ENCODE assay signal across 19 mouse cellular contexts in the genomic region with DNA sequence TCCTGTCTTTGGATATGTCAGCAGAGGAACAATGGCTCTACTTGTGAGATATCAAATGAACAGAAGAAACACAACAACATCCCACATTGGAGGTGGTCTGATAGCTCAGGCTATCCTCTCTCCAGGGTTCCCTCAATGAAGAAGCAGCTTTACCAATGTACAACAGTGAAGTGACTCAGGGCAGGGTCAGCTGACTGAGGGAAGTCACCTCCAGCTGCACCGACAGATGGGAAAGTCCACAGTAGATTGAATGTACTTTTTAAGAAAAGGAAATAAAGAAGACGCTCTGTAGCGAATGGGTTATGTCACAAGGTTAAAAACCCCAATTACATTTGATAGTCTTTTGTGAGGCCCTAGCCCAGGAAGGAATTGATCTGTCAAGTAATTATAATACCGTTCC.
DNase-seq lines count a peak whose midpoint lies in the region; ATAC-seq and TF ChIP-seq lines count a peak whose summit lies in the region.
"Had no signal": no experiment of that assay in that cellular context is flagged by ENCODE, and none has a peak within 500 bp of the region (broad histone marks: within the 10 kb centered on the region; RNA-seq: fewer than 3 reads in every experiment).

No protein-coding gene starts in this region.

- no peaks in the 10 kb centered on the region for H3K36me3 ChIP-seq in splenic B cell, adult 2 months (ENCODE audit: control insufficient read depth, insufficient read depth, low read length, poor library complexity, severe bottlenecking)
- no peaks in the 10 kb centered on the region for H3K36me3 ChIP-seq in hindbrain, postnatal 0 days (ENCODE audit: insufficient read depth, low read length)
- H3K36me3 ChIP-seq: embryonic facial prominence, embryonic 10.5 days; heart, embryonic 13.5 days; hindbrain, embryonic 15.5 days; intestine, embryonic 15.5 days had no signal

- no peak overlapping the region for H3K9ac ChIP-seq in hindbrain, postnatal 0 days (replicated peaks; ENCODE audit: low read length)
- H3K9ac ChIP-seq: heart, embryonic 13.5 days; hindbrain, embryonic 15.5 days; intestine, embryonic 15.5 days had no signal

- ATAC-seq in activated CD4-positive, CD25-positive, alpha-beta regulatory T cell, adult 4 months = peak; percentile 81
- no peak for ATAC-seq in hindbrain, postnatal 0 days
- ATAC-seq: forebrain, embryonic 14.5 days; intestine, embryonic 15.5 days had no signal

- DNase-seq in A20 (ENCODE audit: low read depth, low spot score) = peak; percentile 33
- peak; percentile 67 for DNase-seq in CD4-positive, CD25-positive, alpha-beta regulatory T cell, adult 2 months (ENCODE audit: low read depth, low spot score)
- peak; percentile 44 for DNase-seq in splenic B cell, adult 2 months (ENCODE audit: low read depth, low spot score)
- DNase-seq in lung, adult 18-20 months = no peak
- DNase-seq in thymus, postnatal 10 days (ENCODE audit: low spot score in 2 of 2) = no peak
- DNase-seq in hindbrain, postnatal 0 days (ENCODE audit: low spot score) = no peak
- DNase-seq: adrenal gland, adult 2 months; adrenal gland, postnatal 25 days; cerebellum, adult 2 months; cerebellum, postnatal 10 days; gastrocnemius, adult 2 months; gastrocnemius, postnatal 25 days; heart, postnatal 36 days had no signal

- no peaks in the 10 kb centered on the region for H3K9me3 ChIP-seq in hindbrain, postnatal 0 days (ENCODE audit: low read length)
- H3K9me3 ChIP-seq: embryonic facial prominence, embryonic 10.5 days; heart, embryonic 13.5 days; hindbrain, embryonic 15.5 days; intestine, embryonic 15.5 days had no signal

- no peaks in the 10 kb centered on the region for H3K4me1 ChIP-seq in hindbrain, postnatal 0 days (ENCODE audit: insufficient read depth, low read length)
- H3K4me1 ChIP-seq: embryonic facial prominence, embryonic 10.5 days; heart, embryonic 13.5 days; hindbrain, embryonic 15.5 days; intestine, embryonic 15.5 days had no signal

- WGBS in hindbrain, postnatal 0 days = 86% methylated on average over 4 of the region's 4 CpGs

- H3K27me3 ChIP-seq in splenic B cell, adult 2 months (ENCODE audit: control insufficient read depth, insufficient read depth, low read length, poor library complexity, severe bottlenecking) = no peaks in the 10 kb centered on the region
- H3K27me3 ChIP-seq in hindbrain, postnatal 0 days (ENCODE audit: insufficient read depth, low read length) = no peaks in the 10 kb centered on the region
- H3K27me3 ChIP-seq: heart, embryonic 13.5 days; hindbrain, embryonic 15.5 days; intestine, embryonic 15.5 days had no signal

- no peak overlapping the region for H3K4me2 ChIP-seq in hindbrain, postnatal 0 days (ENCODE audit: low read depth, low read length)
- H3K4me2 ChIP-seq: heart, embryonic 13.5 days; hindbrain, embryonic 15.5 days; intestine, embryonic 15.5 days had no signal

- no peak overlapping the region for H3K27ac ChIP-seq in hindbrain, postnatal 0 days
- H3K27ac ChIP-seq: embryonic facial prominence, embryonic 10.5 days; gastrocnemius, adult 2 months; heart, embryonic 13.5 days; hindbrain, embryonic 15.5 days; intestine, embryonic 15.5 days had no signal

- no peak for TF ChIP-seq CTCF in hindbrain, postnatal 0 days (IDR thresholded peaks at IDR 0.05; ENCODE audit: low read depth)

- no peak overlapping the region for H3K4me3 ChIP-seq in hindbrain, postnatal 0 days (ENCODE audit: low read length)
- H3K4me3 ChIP-seq: embryonic facial prominence, embryonic 10.5 days; gastrocnemius, adult 2 months; heart, embryonic 13.5 days; hindbrain, embryonic 15.5 days; intestine, embryonic 15.5 days had no signal

Comparison
In these comparisons a context has a peak if more than half of its experiments do, and no peak if none do; other contexts are left out.
1. DNase-seq: peak in A20 (single experiment), CD4-positive, CD25-positive, alpha-beta regulatory T cell, adult 2 months (single experiment) and splenic B cell, adult 2 months (single experiment); none in lung, adult 18-20 months (0 of 2), thymus, postnatal 10 days (0 of 2) and hindbrain, postnatal 0 days (single experiment).